In genomic region chr11:110392763-110393162, GRCm38 (mm10) we compare ENCODE assay signal across 31 mouse cellular contexts. TPM values are rescaled to one million over a fixed set of nuclear protein-coding genes. Genes with fewer than 3 reads are reported as not detected.
A peak's percentile ranks its signal among the peaks of the same experiment; 100 is the strongest.
DNase-seq lines count a peak whose midpoint lies in the region; ATAC-seq and TF ChIP-seq lines count a peak whose summit lies in the region.
"Had no signal": no experiment of that assay in that cellular context is flagged by ENCODE, and none has a peak within 500 bp of the region (broad histone marks: within the 10 kb centered on the region; RNA-seq: fewer than 3 reads in every experiment).

No protein-coding gene starts in this region.

- no peak for TF ChIP-seq POLR2A in brain, embryonic 14.5 days (IDR thresholded peaks at IDR 0.05; ENCODE audit: borderline replicate concordance, extremely low read depth, insufficient read depth, insufficient read length, poor library complexity, severe bottlenecking)

- no peaks in the 10 kb centered on the region for H3K36me3 ChIP-seq in midbrain, embryonic 11.5 days (ENCODE audit: control insufficient read depth, insufficient read depth, low read length)
- H3K36me3 ChIP-seq in midbrain, embryonic 15.5 days (replicated peaks): no peaks in the 10 kb centered on the region
- H3K36me3 ChIP-seq: embryonic facial prominence, embryonic 10.5 days; embryonic facial prominence, embryonic 13.5 days; forebrain, embryonic 12.5 days; forebrain, embryonic 15.5 days; G1E; heart, embryonic 12.5 days; heart, embryonic 15.5 days; hindbrain, embryonic 10.5 days; hindbrain, embryonic 15.5 days had no signal

- peak; percentile 54; the same call in 1 of the 2 replicates for ATAC-seq in midbrain, embryonic 11.5 days (ENCODE audit: low FRiP score)
- no peak for ATAC-seq in midbrain, embryonic 15.5 days (replicated peaks)
- ATAC-seq: forebrain, embryonic 15.5 days; Patski had no signal

- whole genome bisulfite sequencing in midbrain, embryonic 11.5 days: 54% methylated on average over 3 of the region's 3 CpGs
- 46% methylated on average over 3 of the region's 3 CpGs for WGBS in midbrain, embryonic 15.5 days

- H3K9ac ChIP-seq in midbrain, embryonic 11.5 days (ENCODE audit: low read length): no peak overlapping the region
- H3K9ac ChIP-seq in midbrain, embryonic 15.5 days: no peak overlapping the region
- H3K9ac ChIP-seq: embryonic facial prominence, embryonic 13.5 days; forebrain, embryonic 12.5 days; forebrain, embryonic 15.5 days; heart, embryonic 12.5 days; heart, embryonic 15.5 days; hindbrain, embryonic 15.5 days had no signal

- no peaks in the 10 kb centered on the region for H3K9me3 ChIP-seq in midbrain, embryonic 11.5 days (ENCODE audit: control insufficient read depth, low read length)
- H3K9me3 ChIP-seq in midbrain, embryonic 15.5 days: no peaks in the 10 kb centered on the region
- H3K9me3 ChIP-seq: embryonic facial prominence, embryonic 10.5 days; embryonic facial prominence, embryonic 13.5 days; forebrain, embryonic 12.5 days; forebrain, embryonic 15.5 days; heart, embryonic 15.5 days; hindbrain, embryonic 10.5 days; hindbrain, embryonic 15.5 days had no signal

- DNase-seq in embryo, embryonic 11 days: peak; percentile 41
- DNase-seq in embryo, embryonic 9.5 days (ENCODE audit: extremely low spot score): no peak
- peak; percentile 52 for DNase-seq in kidney, adult 9 months
- DNase-seq in kidney, postnatal 25 days: no peak
- DNase-seq in midbrain, embryonic 11.5 days (ENCODE audit: low spot score, missing footprints): peak; percentile 85
- peak; percentile 25 for DNase-seq in brain, embryonic 14.5 days (ENCODE audit: low read depth)
- no peak for DNase-seq in right cerebral cortex, adult 2 months (ENCODE audit: low spot score in 2 of 2)
- DNase-seq: adrenal gland, postnatal 10 days; adrenal gland, postnatal 36 days; B cell, adult 2 months; cerebellum, adult 11 months; cerebellum, adult 2 months; cerebellum, adult 9-11 months; cerebellum, postnatal 25 days; gastrocnemius, postnatal 25 days; heart, adult 18-20 months; heart, postnatal 10 days; heart, postnatal 36 days had no signal

- no peak for TF ChIP-seq CTCF in brain, embryonic 14.5 days (IDR thresholded peaks at IDR 0.05; ENCODE audit: borderline replicate concordance, extremely low read depth, insufficient read depth, insufficient read length)

- H3K4me2 ChIP-seq in midbrain, embryonic 11.5 days: no peak overlapping the region
- no peak overlapping the region for H3K4me2 ChIP-seq in midbrain, embryonic 15.5 days
- H3K4me2 ChIP-seq: embryonic facial prominence, embryonic 13.5 days; forebrain, embryonic 12.5 days; forebrain, embryonic 15.5 days; heart, embryonic 12.5 days; heart, embryonic 15.5 days; hindbrain, embryonic 15.5 days had no signal

- H3K4me3 ChIP-seq in midbrain, embryonic 11.5 days (ENCODE audit: low read depth, low read length): no peak overlapping the region
- no peak overlapping the region for H3K4me3 ChIP-seq in midbrain, embryonic 15.5 days
- H3K4me3 ChIP-seq: embryonic facial prominence, embryonic 10.5 days; embryonic facial prominence, embryonic 13.5 days; erythroblast, embryonic 14.5 days; forebrain, embryonic 12.5 days; forebrain, embryonic 15.5 days; heart, embryonic 12.5 days; heart, embryonic 15.5 days; hindbrain, embryonic 10.5 days; hindbrain, embryonic 15.5 days had no signal

- H3K27me3 ChIP-seq in midbrain, embryonic 11.5 days (ENCODE audit: control insufficient read depth, insufficient read depth, low read length): peaks cover 2% of the 10 kb centered on the region; the same call in 1 of the 2 replicates
- no peaks in the 10 kb centered on the region for H3K27me3 ChIP-seq in midbrain, embryonic 15.5 days (replicated peaks)
- H3K27me3 ChIP-seq: CH12.LX; embryonic facial prominence, embryonic 13.5 days; forebrain, embryonic 15.5 days; heart, embryonic 12.5 days; heart, embryonic 15.5 days; Patski had no signal

- H3K4me1 ChIP-seq in midbrain, embryonic 11.5 days (ENCODE audit: control insufficient read depth, insufficient read depth, low read length): peaks cover 3% of the 10 kb centered on the region
- H3K4me1 ChIP-seq in midbrain, embryonic 15.5 days: peaks cover 12% of the 10 kb centered on the region
- H3K4me1 ChIP-seq: heart, embryonic 15.5 days had no signal

- no peak overlapping the region for H3K27ac ChIP-seq in midbrain, embryonic 11.5 days (ENCODE audit: low read depth, low read length)
- no peak overlapping the region for H3K27ac ChIP-seq in midbrain, embryonic 15.5 days
- H3K27ac ChIP-seq: embryonic facial prominence, embryonic 10.5 days; embryonic facial prominence, embryonic 13.5 days; forebrain, embryonic 12.5 days; forebrain, embryonic 15.5 days; heart, embryonic 15.5 days; hindbrain, embryonic 10.5 days; hindbrain, embryonic 15.5 days had no signal

RNA-seq across cellular contexts. Expression of gene Map2k6, which starts 6.2 kb away (rescaled TPM):
- 37.1 and 38.7 TPM in 2 replicates for polyA plus RNA-seq in midbrain, embryonic 11.5 days (2014; fragmentation: Nextera tagmentation; extraction: Ambion mirVana)
- polyA plus RNA-seq in midbrain, embryonic 15.5 days (2015; fragmentation: Nextera tagmentation; extraction: Ambion mirVana): 23.9 and 24.0 TPM in 2 replicates
- 20.8 and 21.4 TPM in 2 replicates for polyA plus RNA-seq in brain, embryonic 14.5 days (2012; rRNA removed)
- polyA plus RNA-seq: erythroblast, embryonic 14.5 days; G1E had no signal

RNA-seq across cellular contexts. Expression of gene Abca5, which starts 55.2 kb away (rescaled TPM):
- 3.2 and 4.2 TPM in 2 replicates for polyA plus RNA-seq in midbrain, embryonic 11.5 days (2014; fragmentation: Nextera tagmentation; extraction: Ambion mirVana)
- polyA plus RNA-seq in midbrain, embryonic 15.5 days (2015; fragmentation: Nextera tagmentation; extraction: Ambion mirVana): 9.4 and 9.6 TPM in 2 replicates
- 4.6 and 6.5 TPM in 2 replicates for polyA plus RNA-seq in brain, embryonic 14.5 days (2012; rRNA removed)
- polyA plus RNA-seq: erythroblast, embryonic 14.5 days; G1E had no signal

Comparison
In these comparisons a context has a peak if more than half of its experiments do, and no peak if none do; other contexts are left out.
1. DNase-seq: peak in embryo, embryonic 11 days (single experiment), kidney, adult 9 months (single experiment), midbrain, embryonic 11.5 days (single experiment) and brain, embryonic 14.5 days (single experiment); none in embryo, embryonic 9.5 days (single experiment), kidney, postnatal 25 days (0 of 2) and right cerebral cortex, adult 2 months (0 of 2).